Mouse (Mus musculus): ENCODE data around the gene Pdlim4.

DNA sequence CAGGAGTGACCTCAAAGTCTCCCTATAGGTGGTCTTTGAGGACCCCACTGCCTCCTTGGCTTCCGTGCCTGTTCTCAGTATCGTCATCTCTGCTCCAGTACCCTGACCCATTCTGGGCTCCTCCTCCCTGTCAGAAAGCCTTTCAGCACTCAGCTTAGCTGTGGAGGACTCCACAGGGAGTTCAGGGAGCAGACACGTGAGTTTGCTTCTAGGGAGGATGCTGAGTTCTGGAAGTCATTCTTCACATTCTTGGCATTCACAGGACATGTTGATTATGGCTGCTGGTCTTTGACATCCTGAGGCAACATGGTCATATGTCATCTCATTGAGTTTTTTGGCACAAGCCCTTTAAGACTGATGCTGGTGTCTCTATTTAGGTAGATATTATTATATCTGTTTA lies 47.1 kb upstream of the Pdlim4 start:
- no peak for TF ChIP-seq POLR2A (IDR thresholded peaks at IDR 0.05; ENCODE audit: insufficient read depth, low read depth, low read length)
- TF ChIP-seq CTCF (IDR thresholded peaks at IDR 0.05; ENCODE audit: insufficient read depth, low read depth, low read length), result no peak
